Mouse (Mus musculus): ENCODE measurements around the gene Tmem243. TPM values are rescaled to one million over a fixed set of nuclear protein-coding genes. Genes with fewer than 3 reads are reported as not detected.
A peak's percentile ranks its signal among the peaks of the same experiment; 100 is the strongest.

Gene Tmem243
- polyA plus RNA-seq, 2 experiments: 4.2 to 10.6 TPM

- no peaks in the 10 kb centered on the region for H3K9me3 ChIP-seq (ENCODE audit: control insufficient read depth, low read length)
- no peaks in the 10 kb centered on the region for H3K36me3 ChIP-seq (replicated peaks; ENCODE audit: control insufficient read depth, insufficient read depth, low read depth)
- no peak for TF ChIP-seq CTCF (IDR thresholded peaks at IDR 0.05; ENCODE audit: low read depth)
- TF ChIP-seq EP300 (IDR thresholded peaks at IDR 0.05; ENCODE audit: low read depth): no peak
- ATAC-seq (ENCODE audit: insufficient read depth) (no peak), DNase-seq (ENCODE audit: low read depth in 3 of 3, low spot score in 3 of 3) (no peak)
- peaks cover 10% of the 10 kb centered on the region for H3K27me3 ChIP-seq (ENCODE audit: control insufficient read depth, insufficient read depth, low read length)
- no peak overlapping the region for H3K4me3 ChIP-seq (ENCODE audit: insufficient read depth in 1 of 2, low read depth in 2 of 2, low read length in 2 of 2)
- no peak overlapping the region for H3K9ac ChIP-seq (replicated peaks)
- H3K4me1 ChIP-seq (replicated peaks; ENCODE audit: control insufficient read depth in 2 of 2, insufficient read depth in 2 of 2, low read length in 1 of 2): peaks cover 0 to 2% of the 10 kb centered on the region in 2 experiments; a peak in 1 of 4 replicates
- 52% methylated on average over 6 of the region's 6 CpGs for WGBS (ENCODE audit: insufficient replicate concordance)
- no peak overlapping the region for H3K27ac ChIP-seq
- H3K4me2 ChIP-seq (ENCODE audit: low read depth): no peak overlapping the region
Measured at GRCm38 (mm10) chr5:9106806-9107205, 6.3 kb downstream of the Tmem243 start.

GRCm38 (mm10) chr5:9107296-9108089 lies 7.0 kb downstream of the Tmem243 start:
- peaks cover 3% of the 10 kb centered on the region for H3K27me3 ChIP-seq (ENCODE audit: control insufficient read depth, insufficient read depth, low read length)
- no peak overlapping the region for H3K9ac ChIP-seq (replicated peaks)
- no peak overlapping the region for H3K4me2 ChIP-seq (ENCODE audit: low read depth)
- TF ChIP-seq CTCF (IDR thresholded peaks at IDR 0.05; ENCODE audit: low read depth) (no peak), EP300 (IDR thresholded peaks at IDR 0.05; ENCODE audit: low read depth) (no peak)
- H3K27ac ChIP-seq: no peak overlapping the region
- 52% methylated on average over 8 of the region's 8 CpGs for WGBS (ENCODE audit: insufficient replicate concordance)
- no peak for ATAC-seq (ENCODE audit: insufficient read depth)
- peaks cover 0 to 2% of the 10 kb centered on the region in 2 experiments; a peak in 1 of 4 replicates for H3K4me1 ChIP-seq (replicated peaks; ENCODE audit: control insufficient read depth in 2 of 2, insufficient read depth in 2 of 2, low read length in 1 of 2)
- H3K4me3 ChIP-seq (ENCODE audit: insufficient read depth in 1 of 2, low read depth in 2 of 2, low read length in 2 of 2): no peak overlapping the region
- H3K36me3 ChIP-seq (replicated peaks; ENCODE audit: control insufficient read depth, insufficient read depth, low read depth): no peaks in the 10 kb centered on the region
- DNase-seq (ENCODE audit: low read depth in 3 of 3, low spot score in 3 of 3): no peak
- H3K9me3 ChIP-seq (ENCODE audit: control insufficient read depth, low read length): no peaks in the 10 kb centered on the region

GRCm38 (mm10) chr5:9108490-9108889 lies 8.0 kb downstream of the Tmem243 start:
- no peak overlapping the region for H3K9ac ChIP-seq (replicated peaks)
- no peak overlapping the region for H3K4me3 ChIP-seq (ENCODE audit: insufficient read depth in 1 of 2, low read depth in 2 of 2, low read length in 2 of 2)
- TF ChIP-seq EP300 (IDR thresholded peaks at IDR 0.05; ENCODE audit: low read depth): no peak
- no peak for TF ChIP-seq CTCF (IDR thresholded peaks at IDR 0.05; ENCODE audit: low read depth)
- DNase-seq (ENCODE audit: low read depth in 3 of 3, low spot score in 3 of 3): no peak
- H3K27me3 ChIP-seq (ENCODE audit: control insufficient read depth, insufficient read depth, low read length): no peaks in the 10 kb centered on the region
- peaks cover 0 to 2% of the 10 kb centered on the region in 2 experiments; a peak in 1 of 4 replicates for H3K4me1 ChIP-seq (replicated peaks; ENCODE audit: control insufficient read depth in 2 of 2, insufficient read depth in 2 of 2, low read length in 1 of 2)
- H3K27ac ChIP-seq: no peak overlapping the region
- H3K4me2 ChIP-seq (ENCODE audit: low read depth): no peak overlapping the region
- 56% methylated on average over 5 of the region's 5 CpGs for WGBS (ENCODE audit: insufficient replicate concordance)
- no peaks in the 10 kb centered on the region for H3K36me3 ChIP-seq (replicated peaks; ENCODE audit: control insufficient read depth, insufficient read depth, low read depth)
- H3K9me3 ChIP-seq (ENCODE audit: control insufficient read depth, low read length): no peaks in the 10 kb centered on the region
- ATAC-seq (ENCODE audit: insufficient read depth): no peak

- no peaks in the 10 kb centered on the region for H3K27me3 ChIP-seq (ENCODE audit: control insufficient read depth, insufficient read depth, low read length)
- TF ChIP-seq CTCF (IDR thresholded peaks at IDR 0.05; ENCODE audit: low read depth) (0 out of 2 replicates have a peak, but pooled peaks have one; percentile 22), EP300 (IDR thresholded peaks at IDR 0.05; ENCODE audit: low read depth) (no peak)
- no peak for DNase-seq (ENCODE audit: low read depth in 3 of 3, low spot score in 3 of 3)
- no peaks in the 10 kb centered on the region for H3K9me3 ChIP-seq (ENCODE audit: control insufficient read depth, low read length)
- no peak for ATAC-seq (ENCODE audit: insufficient read depth)
- no peak overlapping the region for H3K27ac ChIP-seq
- no peak overlapping the region for H3K4me3 ChIP-seq (ENCODE audit: insufficient read depth in 1 of 2, low read depth in 2 of 2, low read length in 2 of 2)
- H3K4me1 ChIP-seq (replicated peaks; ENCODE audit: control insufficient read depth in 2 of 2, insufficient read depth in 2 of 2, low read length in 1 of 2): peaks cover 0 to 2% of the 10 kb centered on the region in 2 experiments; a peak in 1 of 4 replicates
- no peak overlapping the region for H3K9ac ChIP-seq (replicated peaks)
- H3K4me2 ChIP-seq (ENCODE audit: low read depth): no peak overlapping the region
- H3K36me3 ChIP-seq (replicated peaks; ENCODE audit: control insufficient read depth, insufficient read depth, low read depth): no peaks in the 10 kb centered on the region
Measured at GRCm38 (mm10) chr5:9109582-9109981, 9.1 kb downstream of the Tmem243 start.

- no peaks in the 10 kb centered on the region for H3K27me3 ChIP-seq (ENCODE audit: control insufficient read depth, insufficient read depth, low read length)
- H3K27ac ChIP-seq: no peak overlapping the region
- H3K9me3 ChIP-seq (ENCODE audit: control insufficient read depth, low read length): no peaks in the 10 kb centered on the region
- no peak for DNase-seq (ENCODE audit: low read depth in 3 of 3, low spot score in 3 of 3)
- H3K4me3 ChIP-seq (ENCODE audit: insufficient read depth in 1 of 2, low read depth in 2 of 2, low read length in 2 of 2): no peak overlapping the region
- H3K4me2 ChIP-seq (ENCODE audit: low read depth): no peak overlapping the region
- no peak overlapping the region for H3K9ac ChIP-seq (replicated peaks)
- TF ChIP-seq EP300 (IDR thresholded peaks at IDR 0.05; ENCODE audit: low read depth): no peak
- no peak for TF ChIP-seq CTCF (IDR thresholded peaks at IDR 0.05; ENCODE audit: low read depth)
- 51% methylated on average over 2 of the region's 2 CpGs for WGBS (ENCODE audit: insufficient replicate concordance)
- H3K36me3 ChIP-seq (replicated peaks; ENCODE audit: control insufficient read depth, insufficient read depth, low read depth): no peaks in the 10 kb centered on the region
- peaks cover 0 to 2% of the 10 kb centered on the region in 2 experiments; a peak in 1 of 4 replicates for H3K4me1 ChIP-seq (replicated peaks; ENCODE audit: control insufficient read depth in 2 of 2, insufficient read depth in 2 of 2, low read length in 1 of 2)
- ATAC-seq (ENCODE audit: insufficient read depth): no peak
Measured at GRCm38 (mm10) chr5:9111285-9111684, 10.8 kb downstream of the Tmem243 start.

Data from liver, embryonic 14.5 days (tissue).